Mouse (Mus musculus) CH12.LX (cell line): ENCODE results near the gene Tbc1d2. TPM values are rescaled to one million over a fixed set of nuclear protein-coding genes. Genes with fewer than 3 reads are reported as not detected.

Experiments
- DNase-seq: peaks from one replicate; pipeline ENCODE4 v3.0.0-alpha.2; 2013; ENCODE audit errors: extremely low read depth
- H3K27ac ChIP-seq: 2 replicates; pipeline ENCODE4 v1.5.1; 2012; ENCODE audit warnings: low read depth, mild to moderate bottlenecking, control low read depth, moderate library complexity; ENCODE audit not compliant: insufficient read depth
- H3K27me3 ChIP-seq: replicated peaks from 2 replicates; pipeline ENCODE3; 2012; ENCODE audit warnings: inconsistent platforms
- H3K36me3 ChIP-seq, 2 experiments: replicated peaks in 1 of 2; 2 replicates each; pipeline versions ENCODE3 to v1.6.1; 2012; ENCODE audit warnings: inconsistent platforms in 1 of 2, low read length in 1 of 2, mild to moderate bottlenecking in 1 of 2, mixed read lengths in 1 of 2, moderate library complexity in 1 of 2; ENCODE audit not compliant: control insufficient read depth in 1 of 2, insufficient read depth in 1 of 2
- H3K4me1 ChIP-seq, 2 experiments: 2 replicates each; pipeline ENCODE4 v1.6.1; 2012; ENCODE audit warnings: inconsistent platforms in 1 of 2, moderate library complexity in 1 of 2; ENCODE audit not compliant: insufficient read depth in 2 of 2, control insufficient read depth in 1 of 2
- H3K4me2 ChIP-seq: 2 replicates; pipeline ENCODE4 v1.6.1; 2012; ENCODE audit warnings: low read depth, mild to moderate bottlenecking, control low read depth; ENCODE audit not compliant: poor library complexity, insufficient read depth, severe bottlenecking
- H3K4me3 ChIP-seq, 3 experiments: fragments of 150-350 bp in 1 of 3; sonication (generic) in 1 of 3; replicated peaks in 1 of 3; 2 replicates each; pipeline versions ENCODE3 to v1.5.1; 2011 to 2012; ENCODE audit warnings: low read depth in 2 of 3, low read length in 2 of 3, mild to moderate bottlenecking in 2 of 3, moderate library complexity in 2 of 3, control low read depth in 1 of 3, improper control_type of control experiment in 1 of 3, inconsistent platforms in 1 of 3, mixed read lengths in 1 of 3; ENCODE audit not compliant: poor library complexity in 1 of 3
- H3K79me2 ChIP-seq: replicated peaks from 2 replicates; pipeline ENCODE4 v1.6.1; 2012; ENCODE audit warnings: mild to moderate bottlenecking, moderate library complexity; ENCODE audit not compliant: control insufficient read depth, poor library complexity, insufficient read depth, severe bottlenecking; ENCODE audit errors: extremely low read depth
- H3K9ac ChIP-seq: 2 replicates; pipeline ENCODE4 v1.6.1; 2012; ENCODE audit warnings: low read depth, mild to moderate bottlenecking, control low read depth, moderate library complexity; ENCODE audit not compliant: insufficient read depth
- H3K9me3 ChIP-seq: replicated peaks from 2 replicates; pipeline ENCODE3; 2012; ENCODE audit warnings: low read length, inconsistent platforms, mixed read lengths
- CHD1 ChIP-seq: IDR thresholded peaks from 2 replicates; pipeline ENCODE4 v1.6.1; 2012; ENCODE audit warnings: low read depth, low read length, improper control_type of control experiment, inconsistent platforms
- CHD2 ChIP-seq: IDR thresholded peaks from 2 replicates; pipeline ENCODE4 v1.6.1; 2011; ENCODE audit warnings: low read length, improper control_type of control experiment
- CTCF ChIP-seq, 2 experiments: IDR thresholded peaks in 1 of 2; conservative IDR thresholded peaks in 1 of 2; 2 replicates each; pipeline ENCODE4 v1.5.1; 2011 to 2012; ENCODE audit warnings: low read depth in 2 of 2, low read length in 2 of 2, improper control_type of control experiment in 1 of 2, inconsistent platforms in 1 of 2, mild to moderate bottlenecking in 1 of 2, moderate library complexity in 1 of 2
- ELF1 ChIP-seq: IDR thresholded peaks from 2 replicates; pipeline ENCODE4 v1.6.1; 2014; ENCODE audit warnings: low read depth, mild to moderate bottlenecking, inconsistent platforms, low read length, improper control_type of control experiment
- EP300 ChIP-seq: IDR thresholded peaks from 2 replicates; pipeline ENCODE4 v1.6.1; 2011; ENCODE audit warnings: low read length, improper control_type of control experiment
- HCFC1 ChIP-seq: IDR thresholded peaks from 2 replicates; pipeline ENCODE4 v1.6.1; 2012; ENCODE audit warnings: low read depth, mild to moderate bottlenecking, inconsistent platforms, low read length, improper control_type of control experiment
- MAFK ChIP-seq: IDR thresholded peaks from 2 replicates; pipeline ENCODE4 v1.6.1; 2011; ENCODE audit warnings: low read length, improper control_type of control experiment; ENCODE audit not compliant: insufficient replicate concordance
- MAZ ChIP-seq: IDR thresholded peaks from 2 replicates; pipeline ENCODE4 v1.6.1; 2012; ENCODE audit warnings: low read depth, mild to moderate bottlenecking, inconsistent platforms, low read length, improper control_type of control experiment, moderate library complexity
- MEF2A ChIP-seq: IDR thresholded peaks from 2 replicates; pipeline ENCODE4 v1.6.1; 2014; ENCODE audit warnings: low read depth, mild to moderate bottlenecking, inconsistent platforms, low read length, improper control_type of control experiment, borderline replicate concordance
- MXI1 ChIP-seq: IDR thresholded peaks from 2 replicates; pipeline ENCODE4 v1.6.1; 2011; ENCODE audit warnings: mild to moderate bottlenecking, low read depth, low read length, improper control_type of control experiment
- NRF1 ChIP-seq: IDR thresholded peaks from 2 replicates; pipeline ENCODE4 v1.6.1; 2014; ENCODE audit warnings: low read depth, mild to moderate bottlenecking, inconsistent platforms, low read length, improper control_type of control experiment, moderate library complexity
- PAX5 ChIP-seq: IDR thresholded peaks from 2 replicates; pipeline ENCODE4 v1.6.1; 2012; ENCODE audit warnings: low read length, inconsistent platforms, mixed read lengths
- POLR2A ChIP-seq: IDR thresholded peaks from 2 replicates; pipeline ENCODE4 v1.6.1; 2011; ENCODE audit warnings: low read depth, mild to moderate bottlenecking, improper control_type of control experiment, low read length
- SIN3A ChIP-seq: IDR thresholded peaks from 2 replicates; pipeline ENCODE4 v1.6.1; 2012; ENCODE audit warnings: low read length, improper control_type of control experiment, inconsistent platforms
- TCF12 ChIP-seq: IDR thresholded peaks from 2 replicates; pipeline ENCODE4 v1.6.1; 2014; ENCODE audit warnings: low read depth, mild to moderate bottlenecking, inconsistent platforms, low read length, improper control_type of control experiment
- UBTF ChIP-seq: IDR thresholded peaks from 2 replicates; pipeline ENCODE4 v1.6.1; 2012; ENCODE audit warnings: low read depth, mild to moderate bottlenecking, inconsistent platforms, low read length, improper control_type of control experiment, moderate library complexity
- USF2 ChIP-seq: conservative IDR thresholded peaks from 2 replicates; pipeline ENCODE4 v1.6.1; 2011; ENCODE audit warnings: low read depth, low read length, improper control_type of control experiment
- ZC3H11A ChIP-seq: IDR thresholded peaks from 2 replicates; pipeline ENCODE4 v1.6.1; 2012; ENCODE audit warnings: low read depth, mild to moderate bottlenecking, inconsistent platforms, low read length, improper control_type of control experiment
- ZMIZ1 ChIP-seq: IDR thresholded peaks from 2 replicates; pipeline ENCODE4 v1.6.1; 2012; ENCODE audit warnings: low read depth, mild to moderate bottlenecking, inconsistent platforms, low read length, improper control_type of control experiment
- ZNF384 ChIP-seq: IDR thresholded peaks from 2 replicates; pipeline ENCODE4 v1.6.1; 2012; ENCODE audit warnings: low read depth, low read length, improper control_type of control experiment, inconsistent platforms
- dilution Hi-C: fragments of 300-500 bp; cut with MboI; formaldehyde crosslinking; loops from 2 replicates; pipeline ENCODE4 v1.14.3; 2020; ENCODE audit warnings: low sequenced_read_pairs; ENCODE audit not compliant: extremely low pct_unique_long_range_greater_than_20kb, extremely low pct_ligation_motif_present
- in situ Hi-C: fragments of 300-500 bp; cut with MboI; formaldehyde crosslinking; loops from 3 replicates; pipeline ENCODE4 v1.14.3; 2019; ENCODE audit warnings: low sequenced_read_pairs, low pct_ligation_motif_present, low pct_unique_long_range_greater_than_20kb, mixed read lengths
- polyA plus RNA-seq: library from polyadenylated mRNA; unstranded; fragments of >175 nt; gene quantifications from 2 replicates; pipeline ENCODE4 v1.2.1, GENCODE M21; 2012; ENCODE audit warnings: low read depth; ENCODE audit not compliant: insufficient read length
- total RNA-seq, 2 experiments: library from RNA; depleted of rRNA; stranded (reverse); fragments of 300-350 nt in 1 of 2; fragments of >200 nt in 1 of 2; gene quantifications; 2 replicates each; pipeline ENCODE4 v1.2.3; 2012 to 2014

The Tbc1d2 gene
- total and polyA plus RNA-seq, 3 experiments, result 0.12 to 1.1 (median 0.29) TPM

DNA sequence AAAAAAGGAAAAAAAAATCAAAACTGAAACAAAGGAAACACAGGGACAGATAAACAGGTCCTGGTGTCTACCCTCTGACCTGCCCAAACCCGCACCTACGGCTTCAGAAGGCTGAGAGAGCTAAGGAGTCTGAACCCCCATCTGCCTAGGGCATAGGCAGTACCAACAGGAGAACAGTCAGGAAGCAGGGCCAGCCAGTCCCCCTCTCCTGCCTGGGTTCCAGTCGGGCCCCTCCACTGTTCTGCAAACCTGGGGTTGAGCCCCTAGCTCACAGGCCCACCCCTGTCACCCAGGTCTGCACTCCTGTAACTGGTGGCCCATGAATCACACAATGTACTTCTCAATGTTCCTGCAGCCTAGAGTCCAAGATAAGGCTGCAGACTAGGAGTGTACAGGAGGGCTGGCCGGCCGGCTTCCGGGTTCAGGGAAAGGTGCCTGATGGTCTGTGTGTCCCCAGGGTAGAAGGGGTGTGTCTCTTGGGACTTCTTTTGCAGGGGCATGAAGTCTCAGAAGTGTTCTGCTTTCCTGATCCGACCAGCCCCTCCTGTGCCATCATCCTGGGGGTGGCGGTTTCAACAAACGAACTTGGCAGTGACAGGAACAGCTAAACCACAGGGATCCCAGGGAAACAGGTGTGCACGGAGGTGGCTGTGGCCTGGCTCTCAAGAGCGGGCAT is 52.6 kb downstream of the Tbc1d2 start (continued):
- TF ChIP-seq ELF1 (peak; percentile 91), MAFK (0 out of 2 replicates have a peak, but pooled peaks have one; percentile 4), USF2 (no peak), MXI1 (no peak), HCFC1 (no peak), ZC3H11A (no peak), PAX5 (no peak), POLR2A (no peak; the same call in none of the 2 replicates)

DNA sequence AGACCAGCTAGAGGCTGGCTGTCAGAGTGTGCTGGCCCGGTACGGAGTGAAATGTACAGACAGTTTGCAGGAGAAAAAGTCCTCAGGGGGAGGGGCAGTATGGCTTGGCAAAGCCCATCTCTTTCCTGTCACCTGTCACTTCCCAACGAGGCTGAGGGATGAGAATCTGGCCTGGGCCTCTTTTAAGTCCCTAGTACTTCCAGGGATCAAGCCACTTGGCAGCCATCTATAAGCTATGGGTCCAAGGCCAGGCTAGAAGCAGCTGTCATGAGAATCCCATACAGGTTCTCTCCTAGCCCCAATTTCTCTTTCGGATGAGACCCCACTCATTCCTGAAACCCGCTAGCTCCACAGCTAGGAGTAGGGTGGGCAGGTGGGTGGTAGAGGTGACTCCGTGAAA is 53.6 kb downstream of the Tbc1d2 start:
- Histone ChIP-seq H3K36me3 (peaks cover 9 to 39% of the 10 kb centered on the region in 2 experiments), H3K4me2 (peak overlapping the region; percentile 6; the same call in 1 of the 2 replicates), H3K9ac (0 out of 2 replicates have a peak overlapping the region, but pooled peaks have one; percentile 14), H3K9me3 (no peaks in the 10 kb centered on the region), H3K4me3 (no peak overlapping the region), H3K79me2 (peaks cover 91% of the 10 kb centered on the region), H3K4me1 (peaks cover 29 to 80% of the 10 kb centered on the region in 2 experiments), H3K27ac (peak overlapping the region; percentile 79), H3K27me3 (no peaks in the 10 kb centered on the region)
- in situ Hi-C loops, result no loop called here
- dilution Hi-C loops, result no loop called here
- DNase-seq, result no peak
- TF ChIP-seq MAZ, result no peak
- TF ChIP-seq CHD1, result no peak
- TF ChIP-seq NRF1, result no peak
- TF ChIP-seq MEF2A, result no peak
- TF ChIP-seq CTCF (conservative IDR thresholded peaks at IDR 0.05 in 1 of 2, IDR thresholded peaks at IDR 0.05 in 1 of 2; ENCODE audit: low read depth in 2 of 2, low read length in 2 of 2), result no peak
- TF ChIP-seq TCF12, result no peak
- TF ChIP-seq CHD2, result no peak
- no peak for TF ChIP-seq HCFC1
- TF ChIP-seq UBTF, result no peak
- TF ChIP-seq ZNF384, result no peak

DNA sequence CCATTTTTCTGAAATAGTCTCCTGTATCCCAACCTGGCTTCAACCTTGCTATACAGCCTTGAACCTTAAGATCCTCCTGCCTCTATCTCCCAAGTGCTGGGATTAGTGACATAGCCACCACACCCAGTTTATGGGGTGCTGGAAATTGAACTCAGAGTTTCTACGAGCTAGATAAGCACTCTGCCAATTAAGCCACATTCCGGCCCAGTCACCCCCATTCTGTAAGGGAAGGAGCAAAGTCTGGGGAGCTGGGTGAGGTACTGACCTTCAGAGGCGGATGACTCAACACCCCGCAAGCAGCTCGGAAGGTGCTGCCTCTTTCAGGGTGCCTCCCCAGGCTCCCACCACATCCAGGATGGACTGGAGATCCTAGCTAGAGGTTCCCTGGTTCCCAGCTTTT is 55.9 kb downstream of the Tbc1d2 start:
- Histone ChIP-seq H3K9ac (peak overlapping the region; percentile 19; the same call in 1 of the 2 replicates), H3K4me2 (peak overlapping the region; percentile 52), H3K79me2 (peaks cover 91% of the 10 kb centered on the region), H3K4me3 (no peak overlapping the region), H3K9me3 (no peaks in the 10 kb centered on the region), H3K4me1 (peaks cover 47 to 87% of the 10 kb centered on the region in 2 experiments), H3K27ac (peak overlapping the region; percentile 90), H3K27me3 (no peaks in the 10 kb centered on the region), H3K36me3 (peaks cover 15 to 41% of the 10 kb centered on the region in 2 experiments)
- in situ Hi-C loops (no loop called here), dilution Hi-C loops (no loop called here)
- DNase-seq, result no peak
- TF ChIP-seq UBTF (no peak), ZC3H11A (no peak), ZNF384 (no peak), SIN3A (no peak), ZMIZ1 (no peak), EP300 (no peak), NRF1 (no peak)
